Mouse (Mus musculus): ENCODE results near the gene Hoxd4.
A peak's percentile ranks its signal among the peaks of the same experiment; 100 is the strongest.

Gene Hoxd4

GRCm38 (mm10) chr2:74711721-74712621 is at the start of gene Hoxd4, which contains the start of gene Hoxd3:
Gene Hoxd4, plus strand, starts transcription at chr2:74711929.
Gene Hoxd3, plus strand, starts transcription at chr2:74711927.
- no peak for DNase-seq

DNA sequence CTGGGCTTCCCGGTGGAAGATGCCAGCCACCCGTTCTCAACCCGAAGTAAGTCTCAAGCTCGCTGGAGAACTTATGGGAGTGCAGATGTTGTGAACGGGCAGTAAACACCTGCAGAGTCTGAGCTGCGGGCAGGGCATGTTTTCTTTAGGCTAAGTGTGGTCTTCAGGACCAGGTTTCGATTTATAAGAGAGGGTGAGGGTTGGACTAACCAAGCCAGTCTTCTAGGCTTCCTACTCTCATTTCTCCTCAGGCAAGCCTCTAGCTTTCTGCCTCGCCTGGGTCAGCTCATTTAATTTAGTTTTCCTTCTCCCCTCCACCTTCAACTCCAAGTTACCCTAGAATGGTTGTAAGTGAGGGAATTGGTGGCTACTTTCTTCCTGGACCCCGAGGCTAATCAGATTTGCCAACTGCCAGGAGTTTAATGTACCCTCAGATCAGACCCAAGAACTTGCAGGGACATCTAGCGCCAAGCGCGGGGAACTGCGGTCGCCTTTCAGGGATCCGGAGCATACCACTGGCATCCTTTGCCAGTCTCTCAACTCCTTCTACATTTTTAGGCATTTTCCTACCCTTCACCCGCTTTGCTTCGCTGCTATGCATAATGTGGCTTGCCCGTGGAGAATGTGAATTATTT is 48.3 kb upstream of the Hoxd4 start:
- DNase-seq: peak; percentile 47 to 73

GRCm38 (mm10) chr2:74666411-74666810 is 45.3 kb upstream of the Hoxd4 start:
- peak in 1 of 2 experiments; percentile 2 for DNase-seq

DNA sequence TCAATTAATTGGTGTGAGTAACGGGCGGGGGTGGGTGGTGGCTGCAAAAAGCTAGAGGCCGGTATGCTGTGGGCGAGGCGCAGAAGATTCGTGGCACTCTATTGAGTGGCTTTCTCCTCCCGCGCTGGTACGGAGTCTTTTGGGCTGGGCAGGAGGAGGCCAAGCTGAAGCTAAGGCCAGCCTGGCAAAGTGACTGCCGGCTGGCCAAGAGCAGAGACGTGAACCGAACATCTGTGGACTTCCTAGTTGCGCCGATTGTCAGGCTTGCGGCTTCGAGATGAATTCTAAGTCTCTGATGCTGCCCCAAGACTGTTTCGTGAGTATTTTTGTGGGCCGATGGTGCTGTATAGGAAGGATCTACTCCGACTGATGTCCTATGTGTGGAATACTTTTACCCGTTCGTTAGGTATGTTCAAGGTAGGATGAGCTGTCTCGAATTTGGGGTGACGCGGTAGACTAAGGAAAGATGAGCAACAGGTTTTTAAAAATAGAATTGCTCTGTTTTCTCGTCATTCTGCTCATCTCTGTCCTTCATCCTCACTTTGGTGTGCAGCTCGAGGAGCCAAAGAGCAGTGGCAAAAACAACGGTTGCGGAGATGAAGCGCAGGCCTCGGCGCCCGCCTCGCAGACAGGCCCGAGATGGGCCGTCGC is 44.4 kb upstream of the Hoxd4 start:
- peak in 1 of 2 experiments; percentile 28 for DNase-seq

GRCm38 (mm10) chr2:74667842-74668357 is 43.8 kb upstream of the Hoxd4 start, which contains the start of gene Hoxd13:
Gene Hoxd13, plus strand, starts transcription at chr2:74668310.
- DNase-seq: no peak

DNA sequence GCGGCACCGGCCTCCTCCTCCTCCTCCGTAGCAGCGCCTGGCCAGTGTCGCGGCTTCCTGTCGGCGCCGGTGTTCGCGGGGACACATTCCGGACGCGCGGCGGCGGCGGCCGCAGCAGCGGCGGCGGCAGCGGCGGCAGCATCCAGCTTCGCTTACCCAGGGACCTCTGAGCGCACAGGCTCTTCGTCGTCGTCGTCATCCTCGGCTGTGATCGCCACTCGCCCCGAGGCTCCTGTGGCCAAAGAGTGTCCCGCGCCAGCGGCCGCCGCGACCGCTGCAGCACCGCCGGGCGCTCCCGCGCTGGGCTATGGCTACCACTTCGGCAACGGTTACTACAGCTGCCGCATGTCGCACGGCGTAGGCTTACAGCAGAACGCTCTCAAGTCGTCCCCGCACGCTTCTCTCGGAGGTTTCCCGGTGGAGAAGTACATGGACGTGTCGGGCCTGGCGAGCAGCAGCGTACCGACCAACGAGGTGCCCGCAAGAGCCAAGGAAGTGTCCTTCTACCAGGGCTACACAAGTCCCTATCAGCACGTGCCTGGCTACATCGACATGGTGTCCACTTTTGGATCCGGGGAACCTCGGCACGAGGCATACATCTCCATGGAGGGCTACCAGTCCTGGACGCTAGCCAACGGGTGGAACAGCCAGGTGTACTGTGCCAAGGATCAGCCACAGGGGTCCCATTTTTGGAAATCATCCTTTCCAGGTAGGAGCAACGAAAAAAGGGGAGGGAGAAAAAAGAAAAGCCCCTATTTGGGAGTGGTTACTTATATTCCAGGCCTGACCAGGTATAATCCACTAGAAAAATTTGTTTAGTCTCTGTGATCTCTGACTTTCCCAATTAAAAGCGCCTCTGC is 43.1 kb upstream of the Hoxd4 start:
- DNase-seq: peak in 1 of 2 experiments; percentile 29

DNA sequence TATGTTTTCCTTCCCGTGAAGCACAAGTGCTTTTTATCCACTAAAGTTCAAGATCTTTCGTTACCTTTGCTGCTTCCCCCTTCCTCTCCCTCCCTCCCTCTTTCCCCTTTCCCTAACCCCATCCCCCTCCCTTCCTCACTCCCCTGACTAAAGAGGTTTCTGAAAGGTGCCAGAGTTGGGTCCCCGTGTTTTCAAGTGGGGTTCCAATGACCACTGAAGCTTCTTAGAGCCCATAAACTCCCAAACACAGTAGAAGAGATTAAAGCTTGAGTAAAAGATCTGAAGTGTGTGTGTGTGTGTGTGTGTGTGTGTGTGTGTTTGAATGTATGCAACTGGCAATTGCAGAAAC is 42.5 kb upstream of the Hoxd4 start:
- no peak for DNase-seq

DNA sequence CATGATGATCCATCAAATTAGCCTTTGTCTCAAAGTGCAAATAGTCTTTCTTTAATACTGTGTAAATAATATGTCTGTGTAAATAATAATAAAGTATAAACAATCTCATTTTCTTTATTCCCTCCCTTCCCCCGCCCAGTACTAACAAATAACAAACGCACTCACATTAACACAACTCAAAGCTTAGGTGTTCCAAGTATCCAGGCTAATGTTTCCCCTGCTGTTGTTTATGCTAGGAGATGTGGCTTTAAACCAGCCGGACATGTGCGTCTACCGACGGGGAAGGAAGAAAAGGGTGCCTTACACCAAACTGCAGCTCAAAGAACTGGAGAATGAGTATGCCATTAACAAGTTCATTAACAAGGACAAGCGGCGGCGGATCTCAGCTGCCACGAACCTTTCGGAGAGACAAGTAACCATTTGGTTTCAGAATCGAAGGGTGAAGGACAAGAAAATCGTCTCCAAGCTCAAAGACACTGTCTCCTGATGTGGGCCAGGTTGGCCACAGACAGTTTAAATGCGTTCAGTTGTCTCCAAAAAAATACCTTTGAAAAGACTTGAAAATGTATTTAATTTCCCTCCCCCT is 42.0 kb upstream of the Hoxd4 start:
- DNase-seq: no peak

DNA sequence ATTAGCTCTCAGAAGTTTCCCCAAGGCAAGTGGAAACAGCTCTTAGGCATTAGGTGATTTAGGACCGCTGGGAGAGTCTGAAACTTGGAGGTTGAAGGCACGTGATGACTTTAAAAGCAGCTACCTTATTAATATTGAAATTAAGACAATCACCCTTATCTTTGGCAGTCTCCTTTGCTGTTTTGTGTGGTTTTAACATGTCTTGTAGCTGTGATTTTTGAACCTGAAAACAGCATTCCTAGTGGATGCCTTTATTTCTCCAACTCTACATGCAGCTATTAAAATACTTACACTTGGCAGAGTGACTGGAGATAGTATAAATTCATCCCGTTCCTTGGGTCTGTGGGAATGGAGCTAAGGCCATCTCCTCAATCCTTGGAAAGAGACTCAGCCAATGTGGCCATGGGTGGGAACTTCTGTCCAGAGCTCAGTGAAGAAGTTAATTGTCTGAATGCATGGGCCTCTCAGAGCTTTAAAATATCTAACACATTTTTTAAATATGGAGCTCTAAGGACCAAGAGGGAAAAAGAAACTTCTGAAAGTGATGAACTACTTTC is 41.0 kb upstream of the Hoxd4 start:
- no peak for DNase-seq

- no peak for DNase-seq
Measured at GRCm38 (mm10) chr2:74671847-74672246, 39.9 kb upstream of the Hoxd4 start.

DNA sequence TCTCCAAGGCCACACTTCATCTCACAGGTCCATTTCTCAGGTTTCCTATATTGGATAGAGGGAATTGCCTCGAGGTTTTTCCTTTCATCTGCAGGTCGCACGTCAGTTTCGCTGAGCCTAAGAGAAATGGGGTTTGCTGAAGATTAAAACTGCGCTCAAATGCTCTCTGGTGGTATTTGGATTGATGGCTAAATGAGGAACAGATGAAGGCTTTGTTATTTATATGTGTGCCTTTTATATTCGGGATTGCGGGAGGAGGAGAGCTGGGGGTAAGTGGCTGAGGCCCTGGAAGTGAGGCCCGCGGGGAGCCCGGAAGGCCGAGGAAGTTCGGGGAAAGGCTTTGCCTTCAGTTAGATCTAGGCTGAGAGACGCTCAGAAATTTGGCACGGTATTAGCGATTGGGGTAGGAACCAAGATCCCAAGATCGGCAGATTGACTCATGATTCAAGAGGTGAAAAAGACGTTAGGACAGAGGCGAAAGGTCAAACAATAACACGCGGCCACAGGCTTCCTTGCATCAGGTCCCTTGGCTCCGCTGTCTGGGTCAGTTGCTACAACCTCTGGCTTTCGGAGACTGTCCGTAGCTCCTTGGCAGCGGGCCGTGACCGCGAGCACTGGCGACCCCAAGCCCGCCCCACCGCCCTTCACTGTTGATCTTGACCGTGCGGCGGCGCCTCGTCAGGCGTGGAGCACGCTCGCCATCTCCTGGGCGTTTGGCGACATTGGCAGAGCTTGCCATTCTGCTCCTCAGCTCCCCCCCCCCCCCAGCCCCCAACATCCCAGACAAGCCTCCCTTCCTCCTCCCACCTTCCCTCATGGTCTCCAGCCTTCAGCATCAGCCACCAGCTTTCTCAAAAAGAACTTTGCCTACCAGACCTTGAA is 39.0 kb upstream of the Hoxd4 start:
- DNase-seq: peak; percentile 60 to 76

DNA sequence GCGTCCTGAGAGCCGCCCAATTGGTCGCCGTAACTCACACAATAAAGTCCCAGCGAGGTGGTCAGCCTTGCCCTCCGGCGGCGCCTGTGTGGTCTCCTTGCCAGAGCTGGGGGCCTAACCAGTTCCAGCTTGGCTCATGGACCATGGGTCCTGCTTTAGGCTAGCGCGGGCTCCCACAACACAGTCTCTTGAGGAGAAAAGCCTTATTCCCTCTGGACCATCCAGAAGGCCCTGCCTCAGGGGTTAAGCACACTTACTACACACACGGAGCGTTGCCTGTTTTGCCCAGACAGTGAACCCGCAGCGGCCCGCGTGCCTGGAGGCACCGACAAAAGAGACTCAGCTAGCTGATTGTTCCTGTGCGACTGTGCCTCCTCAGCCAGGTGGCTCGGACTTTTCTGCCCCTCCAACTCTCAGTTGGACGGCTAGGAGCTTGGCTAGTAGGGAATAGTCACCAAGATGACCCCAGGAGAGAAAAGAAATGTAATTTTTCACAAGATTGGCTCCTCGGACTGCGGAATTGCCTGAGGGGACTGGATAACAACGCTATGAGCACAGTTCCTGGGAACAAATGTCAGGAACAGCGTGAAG is 37.8 kb upstream of the Hoxd4 start:
- no peak for DNase-seq

DNA sequence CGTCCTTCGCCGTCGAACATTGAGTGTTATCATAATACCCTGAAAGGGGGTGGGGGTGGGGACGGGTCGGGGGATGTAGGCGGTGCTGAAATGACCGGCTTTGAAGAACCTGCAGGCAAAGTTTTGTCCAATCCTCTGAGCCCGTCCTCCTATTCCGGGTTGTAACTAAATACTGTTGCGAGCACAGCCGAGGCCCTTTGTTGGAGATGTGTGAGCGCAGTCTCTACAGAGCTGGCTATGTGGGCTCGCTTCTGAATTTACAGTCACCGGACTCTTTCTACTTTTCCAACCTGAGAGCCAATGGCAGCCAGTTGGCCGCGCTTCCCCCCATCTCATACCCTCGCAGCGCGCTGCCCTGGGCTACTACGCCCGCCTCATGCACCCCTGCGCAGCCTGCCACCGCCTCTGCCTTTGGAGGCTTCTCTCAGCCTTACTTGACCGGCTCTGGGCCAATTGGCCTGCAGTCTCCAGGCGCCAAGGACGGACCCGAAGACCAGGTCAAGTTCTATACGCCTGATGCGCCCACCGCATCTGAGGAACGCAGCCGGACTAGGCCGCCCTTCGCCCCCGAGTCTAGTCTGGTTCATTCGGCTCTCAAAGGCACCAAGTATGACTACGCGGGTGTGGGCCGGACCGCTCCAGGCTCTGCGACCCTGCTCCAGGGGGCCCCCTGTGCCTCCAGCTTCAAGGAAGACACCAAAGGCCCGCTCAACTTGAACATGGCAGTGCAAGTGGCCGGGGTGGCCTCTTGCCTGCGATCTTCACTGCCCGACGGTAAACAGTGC is 36.7 kb upstream of the Hoxd4 start, which contains the start of gene Hoxd12:
Gene Hoxd12 (plus strand): TSS at position 133 of the 785 bp plus-strand sequence.
- DNase-seq: no peak

- peak in 1 of 2 experiments; percentile 3 for DNase-seq
Measured at GRCm38 (mm10) chr2:74675666-74676282, 36.0 kb upstream of the Hoxd4 start.

DNA sequence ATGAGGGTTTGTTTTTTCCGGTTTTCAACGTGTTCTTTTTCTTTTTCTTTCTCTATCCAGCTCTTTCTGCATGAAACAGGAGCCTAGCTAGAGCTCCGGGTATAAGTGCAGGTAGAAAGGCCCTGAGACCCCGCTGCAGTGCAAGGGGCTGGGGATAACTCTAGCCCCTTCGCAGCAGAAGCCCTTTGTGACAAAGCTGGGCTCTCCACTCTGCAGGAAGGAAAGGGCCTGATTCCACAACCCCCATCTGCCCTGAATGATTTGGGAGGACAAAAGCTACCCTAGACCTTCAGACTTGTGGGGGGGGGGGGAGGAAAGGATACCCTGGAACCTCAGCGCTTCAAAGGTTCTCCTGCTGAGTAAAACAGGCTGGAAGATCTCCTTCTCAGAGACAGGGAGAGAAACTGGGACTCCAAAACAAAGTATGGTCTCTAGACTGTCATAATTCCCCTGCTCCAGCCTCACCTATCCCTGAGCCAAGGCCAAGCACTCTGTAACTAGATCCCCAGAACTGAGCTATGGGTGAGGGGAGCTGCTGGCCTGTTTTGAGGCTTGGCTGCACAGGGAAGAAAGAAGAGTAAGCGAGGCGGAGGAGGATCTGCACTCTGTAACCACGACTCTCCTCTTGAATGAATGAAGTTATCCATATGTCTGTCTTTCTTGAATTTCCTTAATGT is 35.2 kb upstream of the Hoxd4 start:
- DNase-seq: no peak

DNA sequence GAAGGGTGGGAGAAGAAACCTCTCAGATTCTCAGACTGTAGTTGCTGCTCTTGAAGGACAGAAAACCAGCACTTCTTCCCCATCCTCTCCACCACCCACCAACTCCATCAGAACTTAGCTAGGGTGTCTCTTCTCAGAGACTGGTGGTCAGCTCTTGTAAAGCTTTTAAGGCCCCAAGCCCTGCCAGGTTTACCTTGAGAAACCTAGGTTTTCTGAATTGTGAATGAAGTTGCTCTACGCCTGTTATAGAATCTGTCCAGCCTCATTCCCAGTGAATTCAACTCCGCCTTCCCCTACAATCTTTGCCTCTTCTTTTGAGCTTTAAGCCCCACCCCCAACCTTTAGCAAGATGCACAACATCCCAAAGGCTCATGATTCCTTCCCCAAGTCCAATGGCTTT is 34.6 kb upstream of the Hoxd4 start:
- DNase-seq: no peak

GRCm38 (mm10) chr2:74678891-74679595 is 32.7 kb upstream of the Hoxd4 start, which contains the start of gene Hoxd11:
Gene Hoxd11, plus strand, starts transcription at chr2:74679557.
- DNase-seq: no peak

Data from cerebellum, postnatal 25 days (tissue).